Mouse (Mus musculus) testis, adult 2 months (tissue): ENCODE data around the gene Kcnd2.

Experiments
- CTCF ChIP-seq: fragments of 200-500 bp; IDR thresholded peaks from 2 replicates; pipeline ENCODE4 v1.5.1; 2012; ENCODE audit warnings: low read depth, mild to moderate bottlenecking, inconsistent platforms, low read length, moderate library complexity; ENCODE audit not compliant: control insufficient read depth, insufficient read depth, insufficient replicate concordance
- POLR2A ChIP-seq: fragments of 200-500 bp; IDR thresholded peaks from 2 replicates; pipeline ENCODE4 v1.6.1; 2012; ENCODE audit warnings: low read depth, mild to moderate bottlenecking, inconsistent platforms, low read length, moderate library complexity; ENCODE audit not compliant: control insufficient read depth

DNA sequence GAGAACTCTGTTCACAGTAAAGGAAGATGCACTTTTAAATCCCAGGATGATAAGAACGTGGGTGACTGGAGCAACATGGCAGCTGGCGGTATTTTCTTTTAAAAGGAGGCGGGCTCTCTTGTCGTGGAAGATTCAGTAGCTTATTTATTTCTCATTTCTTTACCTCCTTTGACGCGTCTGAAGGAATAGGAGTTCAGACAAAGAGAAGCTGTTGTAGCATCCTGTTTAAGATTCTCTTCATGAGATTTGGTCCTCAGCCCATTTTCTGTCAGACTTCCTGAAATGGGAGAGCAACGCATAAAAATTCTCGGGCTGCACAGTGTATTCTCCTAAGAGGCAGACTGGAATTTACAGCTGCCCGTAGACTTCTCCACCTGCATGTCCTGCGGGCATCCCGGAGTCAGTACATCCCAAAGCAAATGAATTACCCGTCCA is 552.5 kb downstream of the Kcnd2 start:
- TF ChIP-seq CTCF (no peak), POLR2A (no peak)
